Mouse (Mus musculus) urinary bladder, adult 18-20 months (tissue): Measurements from ENCODE around the gene Rarres2.
"Not testable (repeated sequence)": the region's sequence is repeated elsewhere in the genome, so short reads cannot be mapped to it uniquely, and the experiment has no call there.

Experiments used
- DNase-seq, 2 experiments: peaks; one replicate each; pipeline ENCODE4 v3.0.0; 2022; ENCODE audit warnings: low spot score in 2 of 2, mixed read lengths in 2 of 2

The Rarres2 gene

GRCm38 (mm10) chr6:48541560-48542450 is 30.8 kb downstream of the Rarres2 start:
- peak; percentile 27 to 53 for DNase-seq

GRCm38 (mm10) chr6:48540721-48541120 is 31.9 kb downstream of the Rarres2 start:
- DNase-seq, result no peak

- DNase-seq, result no peak
These were observed 32.7 kb downstream of the Rarres2 start for GRCm38 (mm10) chr6:48539860-48540259.

- DNase-seq, result peak in 1 of 2 experiments; percentile 45
These were observed 33.5 kb downstream of the Rarres2 start for GRCm38 (mm10) chr6:48538841-48539737.

- peak; percentile 53 to 68 for DNase-seq
These were observed 35.3 kb downstream of the Rarres2 start, which contains the start of gene Atp6v0e2 for GRCm38 (mm10) chr6:48537105-48537954. TSS of gene Atp6v0e2 (plus strand) at chr6:48537615.

GRCm38 (mm10) chr6:48536091-48536490 is 36.5 kb downstream of the Rarres2 start:
- no peak for DNase-seq

GRCm38 (mm10) chr6:48534913-48535312 is 37.7 kb downstream of the Rarres2 start:
- DNase-seq, result no peak

- DNase-seq, result no peak
These were observed 39.1 kb downstream of the Rarres2 start for GRCm38 (mm10) chr6:48533475-48533874.

- DNase-seq, result no peak
These were observed 41.7 kb downstream of the Rarres2 start for GRCm38 (mm10) chr6:48530862-48531261.

GRCm38 (mm10) chr6:48529871-48530440 is 42.6 kb downstream of the Rarres2 start:
- no peak for DNase-seq

GRCm38 (mm10) chr6:48529261-48529660 is 43.3 kb downstream of the Rarres2 start:
- DNase-seq, result no peak

GRCm38 (mm10) chr6:48527901-48528300 is 44.7 kb downstream of the Rarres2 start:
- no peak for DNase-seq

GRCm38 (mm10) chr6:48524882-48525281 is 47.7 kb downstream of the Rarres2 start:
- DNase-seq, result not testable (repeated sequence)
